Mouse (Mus musculus): ENCODE data around the gene Ppp1r27.

GRCm38 (mm10) chr11:120506899-120507298, 44.0 kb downstream of the Ppp1r27 start:
- TF ChIP-seq CTCF (IDR thresholded peaks at IDR 0.05) (peak; percentile 72), EP300 (IDR thresholded peaks at IDR 0.05) (no peak)
